ENCODE assay signal across 23 mouse cellular contexts in the genomic region with DNA sequence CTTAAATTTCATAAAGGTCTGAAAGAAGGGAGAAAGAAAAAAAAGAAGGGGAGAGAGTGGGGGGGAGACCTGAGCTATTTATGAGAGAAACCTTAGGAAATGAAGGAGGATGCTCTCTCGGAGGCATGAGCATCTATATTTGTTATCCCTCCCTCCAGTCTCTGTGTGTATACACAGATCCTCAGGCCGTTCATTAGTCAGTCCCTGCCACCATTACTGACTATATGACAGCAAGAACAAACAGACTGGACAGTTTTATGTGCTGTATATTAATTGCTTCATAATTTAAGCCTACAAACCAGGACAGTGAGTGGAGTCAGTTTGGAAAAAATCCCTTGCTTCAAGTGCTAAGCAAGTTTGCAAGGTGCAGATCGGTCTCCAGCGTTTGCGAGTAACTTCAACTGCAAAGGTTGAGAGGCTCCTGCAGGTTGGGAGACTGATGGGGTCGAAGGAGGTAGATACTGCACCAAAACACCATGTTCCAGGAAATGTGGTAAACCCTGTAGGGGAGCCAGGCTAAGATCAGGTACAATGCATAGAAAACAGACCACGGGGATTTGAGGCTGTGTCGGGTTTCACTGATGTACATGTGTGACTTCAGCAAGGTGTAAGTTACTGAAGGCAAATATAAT.
DNase-seq lines count a peak whose midpoint lies in the region; ATAC-seq and TF ChIP-seq lines count a peak whose summit lies in the region.
"Had no signal": no experiment of that assay in that cellular context is flagged by ENCODE, and none has a peak within 500 bp of the region (broad histone marks: within the 10 kb centered on the region; RNA-seq: fewer than 3 reads in every experiment).

No protein-coding gene starts in this region.

- no peak for TF ChIP-seq CTCF in lung, embryonic 14.5 days (IDR thresholded peaks at IDR 0.05; ENCODE audit: low read depth)

- H3K27me3 ChIP-seq in lung, embryonic 14.5 days (ENCODE audit: insufficient read depth, low read length), result peaks cover 74% of the 10 kb centered on the region
- no peaks in the 10 kb centered on the region; the same call in 1 of the 2 replicates for H3K27me3 ChIP-seq in embryonic facial prominence, embryonic 14.5 days (replicated peaks; ENCODE audit: control insufficient read depth, insufficient read depth, low read length)
- peaks cover 71% of the 10 kb centered on the region for H3K27me3 ChIP-seq in limb, embryonic 13.5 days
- H3K27me3 ChIP-seq: embryonic facial prominence, embryonic 12.5 days; midbrain, embryonic 15.5 days had no signal

- WGBS in lung, embryonic 14.5 days, result 42% methylated on average over 8 of the region's 8 CpGs
- WGBS in embryonic facial prominence, embryonic 14.5 days, result 76% methylated on average over 8 of the region's 8 CpGs
- 42% methylated on average over 8 of the region's 8 CpGs for WGBS in limb, embryonic 13.5 days

- H3K4me2 ChIP-seq in lung, embryonic 14.5 days, result no peak overlapping the region
- no peak overlapping the region for H3K4me2 ChIP-seq in embryonic facial prominence, embryonic 14.5 days (ENCODE audit: low read depth, low read length)
- no peak overlapping the region for H3K4me2 ChIP-seq in limb, embryonic 13.5 days (replicated peaks)
- H3K4me2 ChIP-seq: embryonic facial prominence, embryonic 12.5 days; midbrain, embryonic 15.5 days had no signal

- H3K4me1 ChIP-seq in lung, embryonic 14.5 days (ENCODE audit: insufficient read depth), result no peaks in the 10 kb centered on the region
- H3K4me1 ChIP-seq in embryonic facial prominence, embryonic 14.5 days (ENCODE audit: control insufficient read depth, insufficient read depth, low read length), result peaks cover 9% of the 10 kb centered on the region; the same call in 1 of the 2 replicates
- peaks cover 47% of the 10 kb centered on the region for H3K4me1 ChIP-seq in limb, embryonic 13.5 days
- H3K4me1 ChIP-seq: midbrain, embryonic 15.5 days had no signal

- no peak overlapping the region for H3K4me3 ChIP-seq in lung, embryonic 14.5 days (ENCODE audit: low read depth, low read length)
- H3K4me3 ChIP-seq in embryonic facial prominence, embryonic 14.5 days (ENCODE audit: low read depth, low read length), result no peak overlapping the region
- no peak overlapping the region for H3K4me3 ChIP-seq in limb, embryonic 13.5 days
- H3K4me3 ChIP-seq: embryonic facial prominence, embryonic 12.5 days; erythroblast, embryonic 14.5 days; limb, embryonic 15.5 days; midbrain, embryonic 15.5 days had no signal

- H3K36me3 ChIP-seq in lung, embryonic 14.5 days (ENCODE audit: insufficient read depth), result no peaks in the 10 kb centered on the region
- no peaks in the 10 kb centered on the region for H3K36me3 ChIP-seq in embryonic facial prominence, embryonic 14.5 days (ENCODE audit: control insufficient read depth, insufficient read depth, low read length)
- H3K36me3 ChIP-seq in limb, embryonic 13.5 days, result no peaks in the 10 kb centered on the region
- H3K36me3 ChIP-seq: embryonic facial prominence, embryonic 12.5 days; limb, embryonic 15.5 days; midbrain, embryonic 15.5 days had no signal

- H3K9ac ChIP-seq in lung, embryonic 14.5 days, result no peak overlapping the region
- no peak overlapping the region for H3K9ac ChIP-seq in embryonic facial prominence, embryonic 14.5 days (ENCODE audit: low read depth, low read length)
- H3K9ac ChIP-seq in limb, embryonic 13.5 days, result no peak overlapping the region
- H3K9ac ChIP-seq: embryonic facial prominence, embryonic 12.5 days; limb, embryonic 15.5 days; liver, embryonic 14.5 days; midbrain, embryonic 15.5 days had no signal

- no peak overlapping the region for H3K27ac ChIP-seq in lung, embryonic 14.5 days (ENCODE audit: low read depth)
- H3K27ac ChIP-seq in embryonic facial prominence, embryonic 14.5 days (replicated peaks; ENCODE audit: low read depth, low read length), result 0 out of 2 replicates have a peak overlapping the region, but pooled peaks have one; percentile 60
- H3K27ac ChIP-seq in limb, embryonic 13.5 days, result peak overlapping the region; percentile 63; the same call in 1 of the 2 replicates
- H3K27ac ChIP-seq: liver, embryonic 14.5 days; midbrain, embryonic 15.5 days had no signal

- peak; percentile 3 for DNase-seq in heart, adult 11 months
- DNase-seq in heart, postnatal 10 days, result no peak
- peak; percentile 39 for DNase-seq in lung, embryonic 14.5 days
- DNase-seq in lung, postnatal 25 days (ENCODE audit: low spot score), result no peak
- DNase-seq in embryonic facial prominence, embryonic 14.5 days (ENCODE audit: low spot score), result no peak
- DNase-seq: cerebellum, adult 11 months; cerebellum, adult 9-10 months; cerebellum, postnatal 36 days; kidney, adult 18-20 months; layer of hippocampus, adult 9-11 months; lung, adult 2 months; right cerebral cortex, adult 18-20 months; spleen, adult 18-20 months; thymus, postnatal 14 days had no signal

- intact Hi-C loops in heart, postnatal 10 days (cut with DNase I), result no loop called here

- ATAC-seq in lung, embryonic 14.5 days (ENCODE audit: insufficient read depth), result no peak; the same call in 1 of the 2 replicates
- no peak for ATAC-seq in embryonic facial prominence, embryonic 14.5 days (ENCODE audit: low read depth)
- no peak for ATAC-seq in limb, embryonic 13.5 days (ENCODE audit: low FRiP score, low read depth)
- no peak for ATAC-seq in CD4-positive, CD25-positive, alpha-beta regulatory T cell, adult 4 months
- ATAC-seq: forebrain, embryonic 16.5 days; hindbrain, embryonic 16.5 days; midbrain, embryonic 15.5 days had no signal

- H3K9me3 ChIP-seq in lung, embryonic 14.5 days (ENCODE audit: low read depth, low read length), result no peaks in the 10 kb centered on the region
- H3K9me3 ChIP-seq in embryonic facial prominence, embryonic 14.5 days (ENCODE audit: control insufficient read depth, low read length), result no peaks in the 10 kb centered on the region
- no peaks in the 10 kb centered on the region for H3K9me3 ChIP-seq in limb, embryonic 13.5 days
- H3K9me3 ChIP-seq: embryonic facial prominence, embryonic 12.5 days; limb, embryonic 15.5 days; midbrain, embryonic 15.5 days had no signal

Comparison
In these comparisons a context has a peak if more than half of its experiments do, and no peak if none do; other contexts are left out.
1. DNase-seq: peak in heart, adult 11 months (single experiment) and lung, embryonic 14.5 days (single experiment); none in heart, postnatal 10 days (0 of 2), lung, postnatal 25 days (single experiment) and embryonic facial prominence, embryonic 14.5 days (single experiment).